Mouse (Mus musculus): ENCODE measurements at regions not wholly inside any gene's neighbourhood (a gene's known extent, or its start where the extent isn't known, plus 50 kb on each side); places are given as distances from the start of the nearest gene placed in this dataset.
A peak's percentile ranks its signal among the peaks of the same experiment; 100 is the strongest.

DNA sequence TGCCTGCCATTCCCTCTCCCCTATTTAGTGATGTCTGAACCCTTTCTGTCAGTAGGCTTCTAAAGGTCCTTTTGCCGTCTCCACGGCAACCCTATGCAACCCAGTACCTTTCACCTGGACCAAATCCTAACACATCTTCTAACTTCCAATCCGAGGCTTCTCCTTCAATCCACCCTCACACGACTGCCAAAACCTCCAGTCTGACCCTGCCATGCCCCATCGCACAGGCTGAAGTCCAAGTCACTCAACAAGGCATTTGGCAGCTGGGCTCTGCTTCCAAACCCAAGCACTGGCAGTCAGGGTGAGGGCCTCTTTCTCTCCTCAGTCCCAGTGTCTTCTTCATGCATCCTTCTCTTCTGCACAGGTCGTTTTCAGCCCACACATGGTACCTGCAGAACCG is 83.0 kb upstream of the Lrpprc start:
- TF ChIP-seq CTCF (IDR thresholded peaks at IDR 0.05; ENCODE audit: borderline replicate concordance, control insufficient read depth, extremely low read depth, insufficient read depth, low read length, poor library complexity) (no peak), POLR2A (IDR thresholded peaks at IDR 0.05; ENCODE audit: control insufficient read depth, extremely low read depth, insufficient read depth, low read length, poor library complexity) (no peak)

GRCm38 (mm10) chr17:84874494-84874893 is 82.0 kb upstream of the Ppm1b start:
- no peak overlapping the region for H3K4me3 ChIP-seq (ENCODE audit: control insufficient read depth, insufficient read depth, low read length)
- TF ChIP-seq POLR2A (IDR thresholded peaks at IDR 0.05; ENCODE audit: control insufficient read depth, extremely low read depth, insufficient read depth, low read length, poor library complexity) (no peak), CTCF (IDR thresholded peaks at IDR 0.05; ENCODE audit: borderline replicate concordance, control insufficient read depth, extremely low read depth, insufficient read depth, low read length, poor library complexity) (no peak)
- H3K27ac ChIP-seq (ENCODE audit: control insufficient read depth, insufficient read depth, low read length), result no peak overlapping the region
- H3K36me3 ChIP-seq (ENCODE audit: control insufficient read depth, insufficient read depth, low read length), result no peaks in the 10 kb centered on the region
- 0 out of 2 replicates have a peak, but pooled peaks cover 2% of the 10 kb centered on the region for H3K4me1 ChIP-seq (replicated peaks; ENCODE audit: control insufficient read depth, insufficient read depth, low read length)
- H3K27me3 ChIP-seq (ENCODE audit: control insufficient read depth, insufficient read depth, low read length), result no peaks in the 10 kb centered on the region
- 81% methylated on average over 6 of the region's 6 CpGs for WGBS
- no peak for DNase-seq

More for the DNA sequence above, 83.0 kb upstream of the Lrpprc start:
- WGBS, result 87% methylated on average over 7 of the region's 7 CpGs
- DNase-seq, result no peak
- H3K4me1 ChIP-seq (replicated peaks; ENCODE audit: control insufficient read depth, insufficient read depth, low read length), result 0 out of 2 replicates have a peak, but pooled peaks cover 2% of the 10 kb centered on the region
- no peaks in the 10 kb centered on the region for H3K36me3 ChIP-seq (ENCODE audit: control insufficient read depth, insufficient read depth, low read length)
- no peaks in the 10 kb centered on the region for H3K27me3 ChIP-seq (ENCODE audit: control insufficient read depth, insufficient read depth, low read length)
- no peak overlapping the region for H3K27ac ChIP-seq (ENCODE audit: control insufficient read depth, insufficient read depth, low read length)
- H3K4me3 ChIP-seq (ENCODE audit: control insufficient read depth, insufficient read depth, low read length), result no peak overlapping the region

DNA sequence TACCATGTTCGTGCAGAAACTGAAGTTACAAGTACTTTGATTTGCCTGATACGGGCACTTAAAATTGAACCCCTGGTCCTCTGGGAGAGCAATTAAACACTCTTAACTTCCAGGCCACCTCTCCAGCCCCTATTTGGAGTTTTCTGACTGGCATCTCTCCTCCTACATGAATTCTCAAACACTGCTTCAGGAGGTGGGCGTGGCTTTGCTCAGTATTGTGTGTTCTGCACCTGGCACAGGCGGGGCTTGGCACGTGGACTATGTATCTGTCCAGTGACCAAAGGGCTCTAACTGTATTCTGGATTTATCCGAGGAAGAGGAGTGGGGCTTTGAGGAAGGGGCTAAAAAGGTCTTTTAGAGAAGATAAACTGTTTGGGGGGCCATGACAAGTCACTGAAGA is 81.5 kb upstream of the Ppm1b start:
- no peak for DNase-seq
- Histone ChIP-seq H3K36me3 (ENCODE audit: control insufficient read depth, insufficient read depth, low read length) (no peaks in the 10 kb centered on the region), H3K27ac (ENCODE audit: control insufficient read depth, insufficient read depth, low read length) (no peak overlapping the region), H3K4me3 (ENCODE audit: control insufficient read depth, insufficient read depth, low read length) (no peak overlapping the region), H3K4me1 (replicated peaks; ENCODE audit: control insufficient read depth, insufficient read depth, low read length) (0 out of 2 replicates have a peak, but pooled peaks cover 2% of the 10 kb centered on the region), H3K27me3 (ENCODE audit: control insufficient read depth, insufficient read depth, low read length) (no peaks in the 10 kb centered on the region)
- TF ChIP-seq POLR2A (IDR thresholded peaks at IDR 0.05; ENCODE audit: control insufficient read depth, extremely low read depth, insufficient read depth, low read length, poor library complexity) (no peak), CTCF (IDR thresholded peaks at IDR 0.05; ENCODE audit: borderline replicate concordance, control insufficient read depth, extremely low read depth, insufficient read depth, low read length, poor library complexity) (no peak)
- WGBS, result 79% methylated on average over 6 of the region's 6 CpGs

DNA sequence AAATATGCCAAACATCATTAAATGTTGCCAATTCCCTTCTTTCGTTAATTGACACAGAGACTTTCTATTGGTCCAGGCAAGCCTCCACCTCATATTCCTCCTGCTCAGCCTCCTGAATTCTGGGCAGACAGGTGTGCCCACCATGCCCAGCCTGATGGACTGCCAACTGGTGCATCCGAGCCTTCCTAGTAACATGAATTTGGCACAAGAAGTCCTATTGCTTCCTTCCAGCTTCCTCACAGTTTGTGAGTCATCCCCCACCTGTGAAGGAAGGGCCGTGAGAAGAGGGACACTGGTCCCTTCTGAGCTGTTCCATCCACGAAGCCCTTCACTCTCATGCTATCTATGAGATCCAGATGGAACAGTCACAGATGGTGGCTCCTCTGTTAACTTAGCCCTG is 80.5 kb upstream of the Ppm1b start:
- H3K27ac ChIP-seq (ENCODE audit: control insufficient read depth, insufficient read depth, low read length), result no peak overlapping the region
- TF ChIP-seq CTCF (IDR thresholded peaks at IDR 0.05; ENCODE audit: borderline replicate concordance, control insufficient read depth, extremely low read depth, insufficient read depth, low read length, poor library complexity) (no peak), POLR2A (IDR thresholded peaks at IDR 0.05; ENCODE audit: control insufficient read depth, extremely low read depth, insufficient read depth, low read length, poor library complexity) (no peak)
- no peaks in the 10 kb centered on the region for H3K36me3 ChIP-seq (ENCODE audit: control insufficient read depth, insufficient read depth, low read length)
- WGBS, result 95% methylated on average over 4 of the region's 4 CpGs
- H3K4me3 ChIP-seq (ENCODE audit: control insufficient read depth, insufficient read depth, low read length), result no peak overlapping the region
- DNase-seq, result no peak
- H3K4me1 ChIP-seq (replicated peaks; ENCODE audit: control insufficient read depth, insufficient read depth, low read length), result 0 out of 2 replicates have a peak, but pooled peaks cover 2% of the 10 kb centered on the region
- H3K27me3 ChIP-seq (ENCODE audit: control insufficient read depth, insufficient read depth, low read length), result no peaks in the 10 kb centered on the region

- Histone ChIP-seq H3K4me1 (replicated peaks; ENCODE audit: control insufficient read depth, insufficient read depth, low read length) (0 out of 2 replicates have a peak, but pooled peaks cover 2% of the 10 kb centered on the region), H3K36me3 (ENCODE audit: control insufficient read depth, insufficient read depth, low read length) (no peaks in the 10 kb centered on the region), H3K4me3 (ENCODE audit: control insufficient read depth, insufficient read depth, low read length) (no peak overlapping the region), H3K27me3 (ENCODE audit: control insufficient read depth, insufficient read depth, low read length) (no peaks in the 10 kb centered on the region), H3K27ac (ENCODE audit: control insufficient read depth, insufficient read depth, low read length) (no peak overlapping the region)
- 91% methylated on average over 14 of the region's 14 CpGs for WGBS
- TF ChIP-seq CTCF (IDR thresholded peaks at IDR 0.05; ENCODE audit: borderline replicate concordance, control insufficient read depth, extremely low read depth, insufficient read depth, low read length, poor library complexity), result no peak
- TF ChIP-seq POLR2A (IDR thresholded peaks at IDR 0.05; ENCODE audit: control insufficient read depth, extremely low read depth, insufficient read depth, low read length, poor library complexity), result no peak
- no peak for DNase-seq
These were observed 79.2 kb upstream of the Ppm1b start for GRCm38 (mm10) chr17:84877176-84877863.

- H3K36me3 ChIP-seq (ENCODE audit: control insufficient read depth, insufficient read depth, low read length), result no peaks in the 10 kb centered on the region
- H3K27ac ChIP-seq (ENCODE audit: control insufficient read depth, insufficient read depth, low read length), result no peak overlapping the region
- 18% methylated on average over 10 of the region's 10 CpGs for WGBS
- no peak overlapping the region for H3K4me3 ChIP-seq (ENCODE audit: control insufficient read depth, insufficient read depth, low read length)
- 0 out of 2 replicates have a peak, but pooled peaks cover 2% of the 10 kb centered on the region for H3K4me1 ChIP-seq (replicated peaks; ENCODE audit: control insufficient read depth, insufficient read depth, low read length)
- peak; percentile 68 for DNase-seq
- peak; percentile 75; the same call in 1 of the 2 replicates for TF ChIP-seq CTCF (IDR thresholded peaks at IDR 0.05; ENCODE audit: borderline replicate concordance, control insufficient read depth, extremely low read depth, insufficient read depth, low read length, poor library complexity)
- no peak for TF ChIP-seq POLR2A (IDR thresholded peaks at IDR 0.05; ENCODE audit: control insufficient read depth, extremely low read depth, insufficient read depth, low read length, poor library complexity)
- H3K27me3 ChIP-seq (ENCODE audit: control insufficient read depth, insufficient read depth, low read length), result no peaks in the 10 kb centered on the region
These were observed 78.7 kb upstream of the Ppm1b start for GRCm38 (mm10) chr17:84877864-84878224.
